Mouse (Mus musculus) gastrocnemius, postnatal 4 days (tissue): ENCODE data around the gene Ccnjl. TPM values are rescaled to one million over a fixed set of nuclear protein-coding genes. Genes with fewer than 3 reads are reported as not detected.
A peak's percentile ranks its signal among the peaks of the same experiment; 100 is the strongest.

Experiments used
- DNase-seq, 2 experiments: peaks; one replicate each; pipeline ENCODE4 v3.0.0; 2021 to 2022; ENCODE audit warnings: low spot score in 2 of 2, mixed read lengths in 2 of 2
- total RNA-seq, 2 experiments: library from RNA; stranded (reverse); gene quantifications; 2 replicates each; pipeline ENCODE4 v1.2.3; 2021

Gene Ccnjl
- total RNA-seq, 2 experiments from 2014 or later: 2.4 to 3.3 TPM

DNA sequence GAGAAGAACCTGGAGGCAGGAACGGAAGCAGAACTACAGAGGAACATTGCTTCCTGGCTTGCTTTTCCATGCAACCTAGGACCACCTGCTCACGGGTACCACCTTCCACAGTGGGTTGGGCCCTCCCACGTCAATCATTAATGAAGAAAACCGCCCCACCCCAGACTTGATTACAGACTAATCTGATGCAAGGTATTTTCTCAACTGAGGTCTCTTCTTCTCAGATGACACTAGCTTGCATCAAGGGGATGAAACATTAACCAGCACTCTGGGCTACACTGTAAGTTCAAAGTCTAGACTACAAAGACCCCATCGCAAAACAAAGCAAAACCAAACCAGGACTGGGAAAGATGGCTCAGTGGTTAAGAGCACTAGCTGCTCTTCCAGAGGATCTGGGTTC lies 93.2 kb downstream of the Ccnjl start:
- no peak for DNase-seq

DNA sequence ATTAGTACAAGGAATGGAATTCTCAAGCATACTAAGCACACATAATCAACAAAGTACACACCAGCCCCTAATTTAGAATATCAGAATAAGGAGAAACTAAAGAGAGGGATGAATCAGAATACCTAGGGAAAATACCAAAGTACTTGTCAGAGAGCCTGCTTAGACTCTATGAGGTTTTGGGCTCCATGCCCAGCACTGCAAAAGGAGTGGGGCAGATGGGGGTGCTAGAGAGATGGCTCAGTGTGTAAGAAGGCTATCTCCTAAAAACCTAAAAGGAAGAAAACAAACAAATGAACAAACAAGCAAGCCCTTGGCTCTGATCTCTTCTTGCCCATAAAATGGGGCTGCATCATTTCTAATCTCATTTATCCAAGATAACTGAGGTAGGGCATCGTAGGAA lies 95.8 kb downstream of the Ccnjl start:
- no peak for DNase-seq

DNA sequence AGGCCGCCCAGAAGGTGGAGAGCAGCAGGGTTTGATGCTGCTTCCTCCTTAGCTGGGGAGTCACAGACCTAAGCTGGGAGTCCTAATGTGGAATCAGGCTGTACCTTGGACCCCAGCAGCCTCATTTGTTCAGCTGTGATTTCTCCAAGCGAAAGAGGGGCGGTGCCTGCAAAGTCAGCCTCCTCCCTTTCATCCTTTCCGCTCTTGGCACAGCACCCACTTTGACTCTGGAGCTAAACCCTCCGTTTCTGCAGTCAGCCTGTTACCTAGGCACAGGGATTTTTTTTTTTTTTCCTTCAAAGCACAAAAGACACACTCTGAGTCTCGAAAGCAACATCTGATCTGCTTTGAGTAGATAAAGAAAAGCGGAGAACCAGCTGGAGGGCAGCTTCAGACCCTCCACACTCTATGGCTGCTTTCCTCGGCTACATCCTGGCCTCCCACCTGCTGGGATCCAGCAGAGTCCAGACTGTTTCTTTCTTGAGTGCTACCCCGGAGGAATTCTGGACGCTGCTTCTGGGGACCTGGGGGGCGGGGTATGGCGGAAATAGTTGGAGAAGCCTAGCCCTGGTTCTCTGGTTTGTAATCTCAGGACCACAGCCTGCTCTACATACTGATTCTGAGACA lies 97.8 kb downstream of the Ccnjl start:
- peak in 1 of 2 experiments; percentile 37 for DNase-seq

DNA sequence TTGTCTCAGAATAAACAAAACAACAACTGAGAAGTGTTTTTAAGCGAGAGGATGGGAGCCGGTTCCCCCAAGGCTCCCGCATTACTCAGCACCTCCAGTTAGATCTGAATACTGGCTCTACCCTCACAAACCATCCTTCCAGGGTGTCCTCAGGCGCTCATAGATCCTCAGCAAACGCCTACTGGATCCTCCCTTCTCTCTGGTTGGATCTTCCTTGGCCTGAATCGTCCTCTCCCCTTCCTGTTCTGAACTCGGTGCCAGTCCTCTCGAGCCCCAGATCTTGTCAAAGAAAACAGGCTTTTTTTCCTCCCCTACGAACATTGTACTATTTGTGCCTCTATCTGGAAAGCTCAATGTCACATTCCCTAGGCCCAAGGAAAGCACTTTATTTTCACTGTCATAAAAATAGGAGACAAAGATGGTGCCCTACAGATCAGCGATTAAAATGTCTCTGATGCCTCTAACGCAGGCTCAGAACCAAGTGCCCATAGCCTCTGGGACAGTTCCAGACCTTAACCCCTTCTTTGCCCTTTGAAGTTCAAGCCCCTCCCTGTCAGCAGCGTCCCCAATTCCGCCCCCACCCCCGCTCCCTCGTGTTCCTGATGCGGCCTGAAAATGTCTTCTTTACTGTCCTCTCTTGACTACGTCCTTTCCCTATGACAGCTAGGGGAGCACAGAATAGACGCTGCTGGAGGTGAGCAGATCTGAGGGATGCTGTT lies 98.5 kb downstream of the Ccnjl start:
- DNase-seq: no peak

DNA sequence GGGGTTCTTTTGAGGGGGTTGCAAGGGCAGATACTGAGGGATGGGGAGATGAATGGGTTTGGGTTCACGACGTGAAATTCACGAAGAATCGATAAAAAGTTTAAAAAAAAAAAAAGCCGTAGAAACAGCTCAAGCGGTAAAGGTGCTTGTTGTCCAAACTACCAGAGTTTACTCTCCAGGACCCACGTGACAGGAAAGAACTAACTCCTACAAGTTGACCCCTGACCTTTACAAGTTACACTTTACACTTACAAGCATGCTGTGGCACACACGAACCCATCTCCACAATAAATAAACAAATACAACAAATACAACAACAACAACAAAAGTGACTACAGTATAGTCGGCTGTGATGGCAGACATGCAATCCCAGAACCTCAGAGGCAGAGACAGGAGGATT lies 103.1 kb downstream of the Ccnjl start:
- DNase-seq: no peak

DNA sequence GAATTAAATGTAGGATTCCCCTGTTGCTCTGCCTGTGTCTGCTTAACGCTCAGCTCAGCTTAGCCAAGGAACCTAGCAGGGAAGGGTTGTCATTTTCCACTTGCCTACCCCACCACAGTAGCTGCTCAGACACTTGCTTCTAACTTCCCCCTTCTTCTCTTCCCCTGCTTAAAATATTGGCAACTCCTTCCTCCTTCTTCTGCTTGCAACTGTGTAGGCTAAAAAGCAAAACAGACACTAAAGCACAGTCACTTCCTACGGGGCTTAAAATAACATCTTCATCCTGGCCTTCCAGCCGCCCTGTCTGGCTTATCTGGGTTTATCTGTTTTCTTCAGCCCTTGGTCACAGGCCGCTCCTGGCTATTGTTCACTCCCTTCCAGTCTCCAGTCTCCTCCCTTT lies 104.0 kb downstream of the Ccnjl start:
- no peak for DNase-seq

DNA sequence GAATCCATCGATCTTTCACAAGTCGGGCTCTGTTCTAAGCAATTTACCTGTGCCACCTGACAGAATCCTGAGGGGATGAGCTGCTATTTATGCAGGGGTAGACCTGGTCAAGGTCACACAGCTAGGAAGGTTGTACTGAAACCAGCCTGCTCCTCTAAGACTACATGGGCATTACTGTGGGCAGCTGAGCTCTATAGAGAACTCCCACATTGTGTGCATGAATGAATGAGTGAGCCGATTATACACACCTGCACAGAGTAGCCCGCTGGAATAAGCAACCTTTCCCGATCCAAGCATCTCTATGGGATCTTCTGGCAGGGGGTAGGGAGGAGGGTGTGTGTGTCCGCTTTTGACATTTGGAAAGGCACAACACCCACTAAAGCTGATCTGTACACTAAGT lies 104.6 kb downstream of the Ccnjl start:
- DNase-seq: no peak

DNA sequence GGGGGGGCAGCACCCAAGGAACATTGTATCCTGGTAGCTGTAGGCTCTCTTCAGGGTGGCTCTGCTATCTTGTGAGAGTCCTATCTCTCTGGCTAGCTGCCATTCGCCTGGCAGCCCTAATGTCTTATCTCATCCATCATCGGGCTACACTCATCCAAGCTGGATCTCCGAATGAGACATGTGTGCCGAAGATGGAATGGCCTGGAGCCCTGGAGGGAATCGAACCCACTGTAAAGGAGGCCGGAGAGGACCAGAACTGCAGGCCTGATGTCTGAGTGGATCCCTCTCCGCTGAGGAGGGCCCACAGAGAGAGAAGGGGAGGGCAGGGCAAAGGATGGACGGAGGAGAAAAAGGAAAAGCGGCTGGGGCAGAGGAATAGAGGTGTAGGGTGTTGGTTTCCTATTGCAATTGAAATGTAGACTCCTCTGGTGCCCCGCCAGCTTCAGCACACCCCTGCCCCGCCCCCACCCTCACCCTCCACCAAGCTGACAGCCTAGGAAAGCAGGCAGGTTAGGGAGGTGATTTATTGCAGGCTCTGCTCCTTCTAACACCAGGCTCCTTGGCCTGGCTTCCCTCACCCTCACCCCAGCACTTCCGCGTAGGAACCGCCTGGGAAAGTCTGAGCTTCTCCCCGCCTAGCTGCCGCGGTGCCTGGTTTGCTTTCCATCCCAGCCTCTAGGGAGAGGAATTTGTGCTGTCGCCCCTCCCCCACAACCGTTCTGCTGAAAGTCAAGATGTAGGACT lies 105.2 kb downstream of the Ccnjl start:
- peak in 1 of 2 experiments; percentile 40 for DNase-seq

Other genes starting within 250 kb of the Ccnjl start
- gene Pttg1, start 102.5 kb upstream of the Ccnjl start, total RNA-seq: 10 to 100 TPM; 25.7 to 25.9 TPM
- 10 to 100 TPM; 32.7 to 35.5 TPM for gene Slu7, start 95.0 kb upstream of the Ccnjl start, total RNA-seq
- 10 to 100 TPM; 41.2 to 45.0 TPM for gene C1qtnf2, start 54.5 kb upstream of the Ccnjl start, total RNA-seq
- 1 to 10 TPM in 1 of 2 experiments, under 1 TPM in 1; 0.73 to 1.0 TPM for gene 4933415A04Rik, start 58.3 kb downstream of the Ccnjl start, total RNA-seq
- gene Fabp6, start 72.8 kb downstream of the Ccnjl start, total RNA-seq: not detected
- gene Pwwp2a, start 153.2 kb downstream of the Ccnjl start, total RNA-seq: 10 to 100 TPM; 33.6 to 35.1 TPM
- gene Ttc1, start 219.2 kb downstream of the Ccnjl start, total RNA-seq: 10 to 100 TPM; 46.4 to 51.3 TPM